Mouse (Mus musculus): ENCODE measurements around the gene Kcnb1. TPM values are rescaled to one million over a fixed set of nuclear protein-coding genes. Genes with fewer than 3 reads are reported as not detected.

The Kcnb1 gene
- total RNA-seq, 2 experiments from 2014 or later, result 62.0 to 69.6 TPM

DNA sequence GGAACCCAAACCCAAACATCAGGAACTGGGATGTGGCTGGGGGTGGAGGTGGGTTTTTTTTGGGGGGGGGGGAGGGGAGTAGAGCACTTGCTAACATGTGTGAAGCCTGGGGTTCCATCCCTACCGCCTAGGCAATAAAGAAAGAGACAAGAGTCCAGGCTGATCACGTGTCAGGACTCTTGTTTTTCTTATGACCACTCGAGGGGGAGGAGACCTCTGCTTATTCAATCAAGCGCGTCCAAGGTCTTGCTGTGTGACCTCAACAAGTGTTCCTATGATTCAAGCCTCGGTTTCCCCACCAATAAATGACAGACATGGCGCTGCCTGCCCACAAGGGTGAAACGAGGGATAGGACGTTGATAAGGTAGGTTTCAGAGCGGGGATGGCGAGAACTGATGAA is 103.9 kb downstream of the Kcnb1 start:
- no peak for DNase-seq (ENCODE audit: low spot score in 2 of 2)

DNA sequence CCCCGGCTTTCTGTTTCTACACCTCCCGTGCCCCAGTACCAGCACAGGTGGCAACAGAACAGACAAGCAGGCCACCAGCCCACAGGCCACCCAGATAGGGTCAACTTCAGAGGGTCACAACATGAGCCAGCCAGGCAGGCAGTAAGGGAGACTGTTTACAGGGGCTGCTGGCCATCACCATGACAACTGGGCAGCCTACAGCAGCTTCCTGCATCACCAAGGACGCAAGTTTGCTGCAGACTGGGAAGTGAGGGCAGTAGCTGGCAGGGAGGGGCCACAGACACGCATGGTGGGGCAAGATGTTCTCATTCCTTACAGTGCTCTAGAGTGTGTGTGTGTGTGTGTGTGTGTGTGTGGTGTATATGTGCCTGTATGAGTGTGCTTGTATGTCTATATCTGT is 108.3 kb downstream of the Kcnb1 start:
- DNase-seq (ENCODE audit: low spot score in 2 of 2), result no peak

DNA sequence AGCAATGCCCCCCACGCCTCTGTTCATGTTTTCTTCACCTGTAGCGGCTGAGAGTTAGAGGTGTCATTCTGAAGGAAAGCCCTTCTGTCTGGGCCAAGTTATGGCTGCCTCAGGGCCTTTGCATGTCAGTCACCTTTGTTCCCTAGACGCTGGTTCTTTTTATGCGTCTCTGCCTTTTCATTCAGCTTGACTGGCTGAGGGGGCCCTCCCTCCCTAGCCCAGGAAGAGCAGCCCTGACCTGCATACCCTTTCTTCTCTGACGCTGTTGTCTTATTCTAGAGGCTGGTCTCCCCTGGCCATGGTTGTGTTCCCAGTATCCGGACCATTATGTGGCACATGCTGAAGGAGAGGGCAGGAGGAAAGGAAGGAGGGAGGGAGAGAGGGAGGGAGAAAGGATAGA is 108.8 kb downstream of the Kcnb1 start:
- DNase-seq (ENCODE audit: low spot score in 2 of 2), result no peak

DNA sequence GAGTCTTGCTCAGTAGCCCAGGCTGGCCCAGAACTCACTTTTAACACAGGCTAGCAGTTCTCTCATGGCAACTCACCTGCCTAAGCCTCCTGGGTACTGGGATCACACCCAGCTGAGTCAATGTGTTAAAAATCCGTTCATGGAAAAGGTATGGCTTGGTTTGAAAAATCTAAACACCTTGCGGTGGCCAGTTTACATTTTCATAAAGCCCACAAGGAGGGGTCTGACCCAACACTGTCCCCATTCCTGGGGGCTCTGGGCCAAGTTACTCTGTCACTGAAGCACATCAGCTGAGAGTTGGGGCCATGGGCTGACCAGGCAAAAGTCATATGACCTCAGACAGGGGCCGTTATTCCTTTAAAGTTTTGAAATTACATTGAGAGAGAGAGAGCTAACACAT is 109.6 kb downstream of the Kcnb1 start:
- no peak for DNase-seq (ENCODE audit: low spot score in 2 of 2)

DNA sequence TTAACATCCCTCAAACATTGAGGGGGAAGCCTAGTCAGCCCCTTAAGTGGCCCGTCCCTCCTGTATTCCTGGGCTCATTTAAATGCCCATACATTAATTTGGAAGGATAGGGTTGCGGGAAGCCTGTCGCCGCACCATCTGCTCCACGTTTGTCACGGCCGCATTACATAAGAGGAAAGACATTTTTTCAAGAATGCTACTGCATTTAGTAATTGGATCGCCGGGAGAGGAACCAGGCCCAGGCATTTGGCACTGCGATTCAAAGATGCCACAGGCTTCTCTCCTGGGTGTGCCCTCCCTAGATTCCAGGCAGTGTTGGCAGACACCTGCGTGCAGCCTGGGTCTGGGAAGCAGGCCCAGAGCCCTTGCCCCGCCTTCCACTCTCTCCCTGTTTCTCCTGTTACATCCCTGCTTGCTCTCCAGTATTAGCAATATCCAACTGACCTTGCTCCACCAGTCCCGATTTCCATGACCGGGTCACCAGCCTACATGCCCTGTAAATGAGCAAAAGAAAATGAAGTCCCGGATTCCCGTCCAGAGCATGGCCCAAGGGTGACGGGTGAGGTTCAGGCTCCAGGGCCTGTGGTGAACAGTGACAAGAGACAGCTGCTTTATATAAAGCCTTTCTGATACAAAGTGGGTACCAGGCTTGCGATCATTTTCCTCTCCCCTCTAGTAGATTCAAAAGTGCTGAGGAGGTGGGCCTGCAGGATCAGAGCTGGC is 110.3 kb downstream of the Kcnb1 start:
- no peak for DNase-seq (ENCODE audit: low spot score in 2 of 2)

DNA sequence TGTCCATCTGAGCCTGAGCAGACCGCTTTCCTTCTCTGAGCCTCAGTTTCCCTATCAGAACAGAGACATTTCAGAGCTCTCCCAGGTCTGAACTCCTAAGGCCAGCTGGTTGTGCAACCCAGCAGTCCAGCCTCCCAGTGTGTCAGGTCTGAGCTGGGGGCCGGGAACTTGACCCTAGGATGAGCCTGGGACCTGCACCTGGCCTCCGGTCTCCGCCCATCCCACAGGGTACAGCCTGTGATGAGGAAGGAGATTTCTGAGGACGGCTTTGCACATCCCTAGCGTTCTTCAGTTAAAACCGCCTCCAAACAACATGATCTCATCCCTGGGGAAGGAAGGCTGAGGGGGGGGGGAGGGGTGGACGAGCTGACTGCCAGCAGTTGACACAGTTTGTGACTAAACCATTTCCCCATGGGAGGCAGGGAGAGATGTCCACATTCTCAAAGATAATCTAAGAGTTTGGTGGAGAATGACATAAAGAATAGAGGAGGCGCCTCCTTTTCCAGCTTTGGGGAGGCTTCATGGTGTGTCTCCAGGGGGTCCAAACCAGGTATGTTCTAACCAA is 110.9 kb downstream of the Kcnb1 start:
- DNase-seq (ENCODE audit: low spot score in 2 of 2), result no peak

DNA sequence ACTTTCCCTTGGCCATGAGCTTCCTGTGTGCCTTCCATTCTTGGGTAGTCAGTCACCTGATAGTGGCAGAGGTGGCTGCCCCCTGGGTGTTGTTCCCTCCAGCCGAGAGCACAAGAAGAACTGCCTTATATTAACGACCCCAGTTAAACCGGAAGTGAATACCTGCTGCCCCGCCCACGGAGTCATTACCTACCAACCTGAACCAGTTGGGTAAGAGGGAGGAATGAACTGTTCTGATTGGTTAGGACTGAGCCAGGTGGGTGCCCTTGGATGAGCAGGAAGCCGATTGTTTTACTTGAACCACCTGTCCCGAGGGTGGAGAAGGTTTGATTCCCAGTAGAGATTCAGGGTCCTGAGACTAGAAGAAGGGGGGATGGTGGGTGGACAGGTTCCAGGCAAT is 111.5 kb downstream of the Kcnb1 start:
- DNase-seq (ENCODE audit: low spot score in 2 of 2), result no peak

DNA sequence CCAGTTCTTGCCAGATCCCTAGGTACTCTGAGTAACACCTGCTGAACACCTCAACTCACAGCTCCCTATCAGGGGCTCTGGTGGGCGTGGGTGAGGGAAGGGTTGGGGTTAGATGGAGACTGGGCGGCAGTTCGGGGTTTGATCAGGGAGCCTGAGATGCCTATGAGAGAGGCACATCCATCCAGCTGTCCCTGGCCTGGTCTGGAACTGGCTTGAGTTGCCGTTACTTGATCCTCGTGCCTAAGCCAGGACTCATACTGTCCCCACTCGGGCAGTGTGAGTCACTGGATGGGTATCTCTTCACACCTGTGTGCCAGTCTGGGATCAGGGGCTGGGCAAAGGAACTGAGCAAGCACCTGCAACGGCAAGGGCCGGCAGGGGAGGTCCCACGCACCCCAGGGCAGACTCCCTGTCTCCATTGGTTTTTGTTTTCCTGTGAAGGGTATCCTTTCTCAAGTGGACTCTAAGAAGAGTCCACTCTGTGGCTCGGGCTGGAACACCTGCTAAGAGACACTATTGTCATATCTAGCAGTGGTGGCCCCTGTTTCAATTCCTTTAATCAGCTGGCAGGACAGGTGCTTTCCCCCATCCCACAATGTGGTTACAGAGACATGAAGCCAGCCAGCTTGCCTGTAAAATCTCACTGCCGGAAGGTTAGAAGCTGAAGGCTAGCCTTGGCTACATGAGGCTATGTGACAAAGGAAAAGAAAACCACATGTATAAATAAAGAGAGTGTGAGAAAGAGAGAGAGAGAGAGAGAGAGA is 112.6 kb downstream of the Kcnb1 start:
- DNase-seq (ENCODE audit: low spot score in 2 of 2), result no peak

DNA sequence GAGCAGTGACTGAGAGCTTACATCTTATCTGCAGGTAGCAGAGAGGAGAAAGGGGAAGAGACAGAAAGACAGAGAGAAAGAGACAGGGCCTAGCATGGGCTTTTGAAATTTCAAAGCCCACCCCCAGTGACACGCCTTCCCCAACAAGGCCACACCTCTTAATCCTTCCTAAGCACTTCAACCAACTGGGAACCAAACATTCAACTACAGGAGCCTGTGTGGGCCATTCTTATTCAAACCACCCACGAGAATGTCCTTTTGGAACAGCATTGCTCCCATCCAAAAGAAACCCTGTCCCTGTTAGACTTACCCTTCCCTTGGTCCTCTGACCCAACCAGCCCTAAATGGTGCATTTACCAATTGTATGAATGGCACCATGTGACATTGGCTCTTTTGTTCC is 113.2 kb downstream of the Kcnb1 start:
- no peak for DNase-seq (ENCODE audit: low spot score in 2 of 2)

DNA sequence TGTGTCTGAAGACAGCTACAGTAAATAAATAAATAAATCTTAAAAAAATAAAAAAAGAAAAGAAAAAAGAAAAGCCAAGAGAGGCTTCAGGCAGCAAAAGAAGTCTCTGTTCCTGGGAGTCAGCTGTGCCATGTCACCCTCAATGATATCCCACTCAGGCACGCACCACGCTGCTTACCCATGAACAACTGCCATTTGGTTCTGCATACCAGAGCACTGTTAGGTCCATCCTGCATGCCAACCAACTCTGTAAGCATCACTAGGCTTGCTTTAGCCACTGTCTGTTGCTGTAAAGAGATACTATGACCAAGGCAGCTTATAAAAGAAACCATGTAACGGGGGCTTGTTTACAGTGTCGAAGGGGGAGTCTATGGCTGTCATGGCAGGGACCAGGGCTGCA is 113.6 kb downstream of the Kcnb1 start:
- DNase-seq (ENCODE audit: low spot score in 2 of 2), result no peak

DNA sequence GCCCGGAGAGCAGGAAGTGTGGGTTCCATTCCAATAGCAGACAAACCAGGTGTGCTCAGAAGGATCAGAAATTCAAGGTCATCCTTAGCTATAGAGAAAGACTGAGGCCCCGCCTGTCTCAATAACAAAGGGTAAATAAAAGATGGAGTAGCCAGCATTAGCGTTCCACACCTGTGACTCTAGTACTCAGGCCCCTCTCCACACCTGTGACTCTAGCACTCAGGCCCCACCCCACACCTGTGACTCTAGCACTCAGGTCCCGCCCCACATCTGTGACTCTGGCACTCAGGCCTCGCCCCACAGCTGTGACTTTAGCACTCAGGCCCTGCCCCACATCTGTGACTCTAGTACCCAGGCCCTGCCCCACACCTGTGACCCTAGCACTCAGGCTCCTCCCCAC is 115.4 kb downstream of the Kcnb1 start:
- no peak for DNase-seq (ENCODE audit: low spot score in 2 of 2)

DNA sequence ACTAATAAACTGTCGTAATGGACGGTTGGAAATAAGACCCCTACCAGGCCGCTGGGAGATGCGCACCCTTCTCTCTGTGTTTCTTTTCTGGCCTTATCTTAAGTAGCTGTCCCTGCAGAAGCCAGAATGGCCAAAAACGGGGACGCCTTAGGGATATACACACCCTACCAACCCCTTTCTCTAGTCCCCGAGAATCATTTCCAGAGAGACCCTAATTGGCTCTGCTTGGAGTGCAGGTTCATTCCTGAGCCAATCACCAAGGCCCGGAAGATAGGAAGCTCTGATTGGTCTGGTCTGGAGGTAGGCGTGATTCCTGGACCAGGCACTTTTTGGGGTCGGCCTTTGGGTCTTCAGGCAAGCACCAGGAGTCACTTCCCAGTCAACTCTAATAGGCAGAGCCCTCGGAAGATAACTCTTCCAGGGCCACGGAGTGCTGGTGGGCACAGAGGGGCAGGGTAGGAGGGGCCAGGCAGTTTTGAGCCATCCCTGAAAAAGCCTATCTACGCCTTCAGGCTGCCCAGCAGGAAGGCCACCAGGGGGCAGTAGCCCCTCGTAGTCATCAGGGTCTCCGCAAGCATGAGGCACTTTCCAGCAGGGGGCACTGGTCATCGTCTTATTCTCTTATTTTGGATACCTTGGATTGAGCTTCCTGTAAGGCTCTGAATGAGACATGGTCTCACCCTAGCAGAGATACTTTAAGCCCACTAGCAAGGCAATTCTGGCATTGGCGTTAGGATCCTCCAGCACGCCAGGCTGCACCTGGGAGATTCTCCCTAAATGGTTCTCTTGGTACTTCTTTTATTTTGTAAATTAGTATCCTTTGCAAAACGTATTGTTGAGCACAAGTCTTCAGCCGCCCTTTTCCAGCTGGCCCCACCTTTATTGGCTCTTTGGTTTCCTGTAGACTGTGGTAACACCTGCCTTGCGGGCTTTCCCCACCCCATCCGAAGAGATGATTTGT is 118.0 kb downstream of the Kcnb1 start:
- peak; percentile 98 to 99 for DNase-seq (ENCODE audit: low spot score in 2 of 2)

DNA sequence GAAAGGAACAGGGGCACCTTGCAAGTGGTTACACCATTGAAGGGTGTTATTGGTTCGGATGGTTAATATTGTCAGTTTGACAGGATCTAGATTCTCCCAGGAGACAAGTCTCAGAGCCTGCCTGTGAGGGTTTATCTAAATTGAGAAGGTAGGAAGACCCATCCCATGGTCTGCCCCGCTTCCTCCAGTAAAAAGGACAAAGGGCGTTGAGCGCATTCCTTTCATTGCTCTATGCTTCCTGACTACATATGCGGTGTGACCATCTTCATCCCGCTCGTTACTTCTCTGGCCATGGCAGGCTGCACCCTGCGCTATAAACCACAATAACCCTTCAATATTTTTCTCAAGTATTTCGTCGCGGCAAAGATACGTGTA is 118.7 kb downstream of the Kcnb1 start:
- no peak for DNase-seq (ENCODE audit: low spot score in 2 of 2)

DNA sequence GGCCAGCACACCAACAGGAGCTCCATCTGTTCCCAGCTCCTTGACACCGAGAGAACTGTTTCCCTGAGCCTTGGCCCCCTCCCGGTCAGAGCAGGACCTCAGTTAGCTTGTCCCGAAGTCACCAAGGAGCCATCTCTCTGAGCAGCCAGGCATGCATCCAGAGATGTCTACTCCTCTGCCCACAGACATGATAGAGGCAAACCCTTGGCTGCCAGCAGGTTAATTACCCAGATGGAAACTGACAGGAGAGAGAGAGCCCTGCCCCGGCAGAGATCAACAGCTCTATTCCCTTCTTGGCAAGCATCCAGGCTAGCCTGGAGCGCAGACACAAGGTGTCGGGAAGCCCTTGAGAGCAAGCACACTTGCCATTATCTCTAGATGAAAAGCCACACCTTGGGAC is 119.6 kb downstream of the Kcnb1 start:
- DNase-seq (ENCODE audit: low spot score in 2 of 2), result no peak

DNA sequence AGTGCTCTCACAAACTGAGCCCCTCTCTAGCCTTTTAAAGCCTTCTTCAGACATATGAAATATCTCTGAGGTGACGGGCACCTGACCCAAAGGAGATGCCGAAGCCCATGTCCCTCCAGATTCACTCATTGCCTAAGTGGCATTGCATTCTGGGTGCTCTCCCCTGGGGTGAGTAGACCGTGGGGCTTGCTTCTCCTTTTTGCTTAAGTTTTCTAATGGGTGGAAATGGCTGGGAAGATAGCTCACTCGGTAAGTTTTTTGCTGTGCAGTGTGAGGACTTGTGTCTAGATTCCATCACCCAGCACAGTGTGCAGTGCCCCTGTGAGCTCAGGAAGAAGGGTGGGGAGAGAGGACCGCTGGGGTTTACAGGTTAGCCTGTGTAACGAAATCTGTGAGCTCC is 122.4 kb downstream of the Kcnb1 start:
- DNase-seq (ENCODE audit: low spot score in 2 of 2), result no peak

DNA sequence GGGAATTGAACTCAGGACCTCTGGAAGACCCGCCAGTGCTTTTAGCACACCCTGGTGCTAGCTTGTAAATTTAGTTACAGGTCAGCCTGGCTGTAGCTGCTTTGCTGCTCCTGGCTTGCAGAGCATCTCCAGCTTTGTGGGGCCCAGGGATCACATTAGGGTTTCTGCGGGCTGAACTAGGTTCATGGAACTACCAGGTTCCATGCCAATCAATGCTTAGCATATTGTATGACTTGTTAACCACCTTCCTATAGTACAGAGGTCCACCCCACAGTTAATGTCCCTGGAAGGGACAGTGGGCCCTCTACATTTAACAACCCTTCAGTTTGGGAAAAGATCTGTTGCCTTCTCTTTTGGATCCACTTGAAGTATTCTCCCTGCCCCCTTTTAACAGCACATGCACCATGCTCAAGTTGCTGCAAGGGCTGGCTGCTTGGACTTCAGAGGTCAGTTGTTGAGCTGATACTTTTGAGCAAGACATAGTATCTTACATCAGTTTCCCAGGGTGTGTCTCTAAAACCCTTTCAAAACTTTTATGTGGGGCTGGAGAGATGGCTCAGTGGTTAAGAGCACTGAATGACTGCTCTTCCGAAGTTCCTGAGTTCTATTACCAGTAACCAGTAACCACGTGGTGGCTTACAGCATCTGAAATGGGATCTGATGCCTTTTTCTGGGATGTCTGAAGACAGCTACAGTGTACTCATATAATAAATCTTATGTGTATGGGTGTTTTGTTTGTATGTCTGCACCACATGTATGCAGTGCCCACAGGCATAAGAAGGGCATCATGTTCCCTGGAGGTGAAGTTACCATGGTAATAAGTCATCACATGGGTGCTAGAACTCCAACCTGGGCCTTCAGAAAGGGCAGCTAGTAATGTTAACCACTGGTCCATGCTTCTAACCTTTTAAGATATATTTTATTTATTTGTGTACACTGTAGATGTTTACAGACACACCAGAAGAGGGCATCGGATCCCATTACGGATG is 123.1 kb downstream of the Kcnb1 start:
- DNase-seq (ENCODE audit: low spot score in 2 of 2), result no peak

DNA sequence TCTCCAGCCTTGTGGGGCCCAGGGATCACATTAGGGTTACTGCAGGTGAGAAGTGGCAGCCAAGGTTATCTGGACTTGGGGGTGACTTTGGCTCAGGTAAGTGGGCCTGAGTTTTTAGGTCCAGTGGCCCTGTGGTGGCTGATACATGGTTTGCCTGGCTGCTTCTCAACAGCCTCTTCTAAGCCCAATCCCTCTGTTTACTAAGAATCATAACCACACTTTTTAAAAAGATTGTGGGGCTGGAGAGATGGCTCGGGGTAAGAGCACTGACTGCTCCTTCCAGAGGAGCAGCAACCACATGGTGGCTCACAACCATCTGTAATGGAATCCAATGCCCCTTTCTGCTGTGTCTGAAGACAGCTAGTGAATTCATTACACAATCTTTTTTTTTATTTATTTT is 123.9 kb downstream of the Kcnb1 start:
- no peak for DNase-seq (ENCODE audit: low spot score in 2 of 2)

DNA sequence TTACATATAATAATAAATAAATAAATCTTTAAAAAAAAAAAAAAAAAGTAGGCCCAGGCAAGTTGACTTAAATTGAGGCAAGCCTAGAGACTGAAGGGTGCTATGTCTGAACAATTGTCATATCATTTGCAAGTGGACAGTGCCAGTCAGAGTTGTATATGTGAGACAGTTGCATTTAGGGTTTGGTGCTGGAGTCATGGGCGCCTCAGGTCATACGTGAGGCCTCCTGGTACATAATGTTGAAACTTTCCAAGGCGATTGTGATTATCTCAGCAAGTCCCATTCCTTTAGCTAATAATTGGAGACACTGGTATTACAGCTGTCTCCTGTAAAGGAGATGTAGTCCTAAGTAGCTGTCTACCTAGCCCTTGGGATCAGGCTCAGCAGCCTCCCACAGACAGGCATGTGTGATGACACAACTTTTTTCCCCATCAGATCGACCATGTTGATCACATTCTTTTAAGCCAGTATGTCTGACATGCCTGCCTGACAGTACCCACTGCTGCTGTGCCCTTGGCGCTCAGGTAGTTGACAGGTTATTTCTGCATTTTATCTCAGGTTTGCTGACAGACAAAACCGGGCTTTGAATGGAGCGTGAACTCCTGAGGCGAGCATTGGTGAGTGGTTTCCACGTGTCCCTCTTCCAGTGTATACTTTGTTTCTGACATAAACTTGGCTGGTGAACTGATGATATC is 125.2 kb downstream of the Kcnb1 start:
- no peak for DNase-seq (ENCODE audit: low spot score in 2 of 2)

DNA sequence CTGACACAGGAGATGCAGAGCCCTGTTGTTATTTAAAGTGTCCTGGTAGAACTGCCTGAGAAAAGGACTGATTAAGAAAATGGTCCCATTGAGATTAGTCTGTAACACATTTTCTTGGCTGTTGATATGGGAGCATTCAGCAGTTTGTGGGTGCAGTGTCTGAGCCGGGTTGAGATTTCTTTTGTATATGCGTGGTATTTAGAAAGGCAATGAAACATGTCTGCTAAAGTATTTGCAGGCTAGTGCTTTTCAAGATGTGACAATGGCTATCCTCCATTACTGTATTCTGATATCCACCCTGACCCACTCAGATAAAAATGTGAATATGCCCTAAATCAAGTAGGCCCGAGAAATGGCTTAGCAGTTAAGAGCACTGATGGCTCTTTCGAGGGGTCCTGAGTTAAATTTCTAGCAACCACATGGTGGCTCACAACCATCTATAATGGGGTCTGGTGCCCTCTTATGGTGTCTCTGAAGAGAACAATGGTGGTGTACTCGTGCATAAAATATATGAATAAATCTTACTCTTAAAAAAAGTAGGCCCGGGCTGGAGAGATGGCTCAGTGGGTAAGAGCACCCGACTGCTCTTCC is 126.0 kb downstream of the Kcnb1 start:
- no peak for DNase-seq (ENCODE audit: low spot score in 2 of 2)
